Mouse (Mus musculus) kidney, adult 2 months (tissue): Measurements from ENCODE around the gene Gch1. TPM values are rescaled to one million over a fixed set of nuclear protein-coding genes. Genes with fewer than 3 reads are reported as not detected.
A peak's percentile ranks its signal among the peaks of the same experiment; 100 is the strongest.

Experiments used
- DNase-seq: peaks from one replicate; pipeline ENCODE4 v3.0.0; 2021
- H3K27ac ChIP-seq: fragments of 200-500 bp; 2 replicates; pipeline ENCODE4 v1.5.1; 2012; ENCODE audit warnings: low read depth, low read length, control low read depth, inconsistent platforms; ENCODE audit not compliant: insufficient read depth
- H3K27me3 ChIP-seq: fragments of 200-500 bp; replicated peaks from 2 replicates; pipeline ENCODE4 v1.6.1; 2012; ENCODE audit warnings: mild to moderate bottlenecking, moderate library complexity, low read length, inconsistent platforms; ENCODE audit not compliant: control insufficient read depth, insufficient read depth
- H3K36me3 ChIP-seq: fragments of 200-500 bp; 2 replicates; pipeline ENCODE4 v1.6.1; 2012; ENCODE audit warnings: mild to moderate bottlenecking, moderate library complexity, low read length, inconsistent platforms; ENCODE audit not compliant: control insufficient read depth, insufficient read depth
- H3K4me1 ChIP-seq: fragments of 200-500 bp; 2 replicates; pipeline ENCODE4 v1.6.1; 2011; ENCODE audit warnings: low read length; ENCODE audit not compliant: control insufficient read depth, insufficient read depth
- H3K4me3 ChIP-seq: fragments of 200-500 bp; 2 replicates; pipeline ENCODE4 v1.5.1; 2011; ENCODE audit warnings: mild to moderate bottlenecking, low read depth, low read length, control low read depth; ENCODE audit not compliant: insufficient read depth
- CTCF ChIP-seq: fragments of 200-500 bp; conservative IDR thresholded peaks from 2 replicates; pipeline ENCODE4 v1.5.1; 2011; ENCODE audit warnings: low read depth, mild to moderate bottlenecking, control low read depth, low read length, moderate library complexity, mixed read lengths; ENCODE audit not compliant: insufficient read depth, insufficient read length
- POLR2A ChIP-seq: fragments of 200-500 bp; IDR thresholded peaks from one replicate; pipeline ENCODE4 v1.6.1; 2011; ENCODE audit warnings: low read depth, low read length, control low read depth
- WGBS: fragments of 180-500 bp; shearing (Covaris S2); methylation state at CpG from one replicate; pipeline ENCODE4 v1.1.7; 2018; 5-methylcytosine and 5-hydroxymethylcytosine counted together
- polyA plus RNA-seq: library from polyadenylated mRNA; depleted of rRNA; stranded (reverse); fragments of >200 nt; gene quantifications from 2 replicates; pipeline ENCODE4 v1.2.3, GENCODE M21; 2012

The Gch1 gene
- polyA plus RNA-seq, 1 experiment, result 2.5 TPM

- Histone ChIP-seq H3K36me3 (no peaks in the 10 kb centered on the region), H3K4me1 (no peaks in the 10 kb centered on the region), H3K4me3 (no peak overlapping the region), H3K27ac (no peak overlapping the region), H3K27me3 (no peaks in the 10 kb centered on the region)
- TF ChIP-seq CTCF (no peak), POLR2A (no peak)
- DNase-seq, result no peak
- WGBS, result 87% methylated on average over 3 of the region's 3 CpGs
Measured at GRCm38 (mm10) chr14:47197340-47197739, 8.1 kb upstream of the Gch1 start.

DNA sequence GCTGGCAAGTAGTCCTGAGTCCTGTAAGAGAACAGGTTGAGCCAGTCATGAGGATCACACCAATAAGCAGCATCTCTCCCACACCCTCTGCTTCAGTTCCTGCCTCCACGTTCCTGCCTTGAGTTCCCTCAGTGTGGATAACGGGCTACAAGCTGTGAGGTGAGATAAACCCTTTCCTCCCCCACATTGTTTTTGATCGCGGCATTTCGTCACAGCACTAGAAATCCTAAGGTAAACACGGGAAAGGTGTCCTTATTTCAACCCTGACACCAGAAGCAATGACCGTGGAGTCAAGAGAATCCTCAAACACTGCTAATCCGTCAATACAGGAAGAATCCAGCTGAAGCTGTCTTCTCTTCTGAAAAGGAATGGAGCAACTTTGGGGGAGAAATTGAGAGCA is 7.5 kb upstream of the Gch1 start:
- H3K36me3 ChIP-seq, result no peaks in the 10 kb centered on the region
- no peak for DNase-seq
- H3K27me3 ChIP-seq, result no peaks in the 10 kb centered on the region
- TF ChIP-seq CTCF (no peak), POLR2A (no peak)
- H3K4me3 ChIP-seq, result no peak overlapping the region
- H3K27ac ChIP-seq, result no peak overlapping the region
- H3K4me1 ChIP-seq, result no peaks in the 10 kb centered on the region
- WGBS, result 72% methylated on average over 8 of the region's 8 CpGs

DNA sequence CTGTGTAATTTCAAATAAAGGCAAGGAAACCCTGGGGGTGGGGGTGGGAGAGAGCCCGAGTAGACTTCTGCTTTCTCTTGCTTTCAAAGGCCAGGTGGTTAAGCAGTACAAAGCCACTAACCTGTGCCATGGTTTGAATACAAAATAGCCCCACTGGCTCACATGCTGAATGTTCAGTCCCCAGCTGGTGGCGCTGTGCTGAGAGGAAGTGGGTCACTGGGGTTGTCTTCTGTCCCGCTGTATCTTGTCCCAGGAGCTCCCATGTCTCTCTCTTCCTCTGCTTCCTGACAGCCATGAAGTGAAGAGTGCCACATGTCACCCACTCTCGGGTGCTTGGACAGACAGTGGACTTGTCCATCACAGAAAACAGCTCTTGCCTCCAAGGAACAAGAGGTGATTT is 4.9 kb upstream of the Gch1 start:
- no peaks in the 10 kb centered on the region for H3K36me3 ChIP-seq
- no peak overlapping the region for H3K27ac ChIP-seq
- H3K4me3 ChIP-seq, result no peak overlapping the region
- no peak for TF ChIP-seq POLR2A
- TF ChIP-seq CTCF, result 0 out of 2 replicates have a peak, but pooled peaks have one; percentile 14
- no peak for DNase-seq
- no peaks in the 10 kb centered on the region for H3K27me3 ChIP-seq
- 42% methylated on average over 4 of the region's 4 CpGs for WGBS
- no peaks in the 10 kb centered on the region; the same call in 1 of the 2 replicates for H3K4me1 ChIP-seq

GRCm38 (mm10) chr14:47193506-47193905 is 4.3 kb upstream of the Gch1 start:
- Histone ChIP-seq H3K27ac (no peak overlapping the region), H3K4me1 (no peaks in the 10 kb centered on the region; the same call in 1 of the 2 replicates), H3K27me3 (no peaks in the 10 kb centered on the region), H3K4me3 (no peak overlapping the region), H3K36me3 (no peaks in the 10 kb centered on the region)
- no peak for TF ChIP-seq POLR2A
- no peak for TF ChIP-seq CTCF
- WGBS, result 72% methylated on average over 6 of the region's 6 CpGs
- DNase-seq, result no peak

DNA sequence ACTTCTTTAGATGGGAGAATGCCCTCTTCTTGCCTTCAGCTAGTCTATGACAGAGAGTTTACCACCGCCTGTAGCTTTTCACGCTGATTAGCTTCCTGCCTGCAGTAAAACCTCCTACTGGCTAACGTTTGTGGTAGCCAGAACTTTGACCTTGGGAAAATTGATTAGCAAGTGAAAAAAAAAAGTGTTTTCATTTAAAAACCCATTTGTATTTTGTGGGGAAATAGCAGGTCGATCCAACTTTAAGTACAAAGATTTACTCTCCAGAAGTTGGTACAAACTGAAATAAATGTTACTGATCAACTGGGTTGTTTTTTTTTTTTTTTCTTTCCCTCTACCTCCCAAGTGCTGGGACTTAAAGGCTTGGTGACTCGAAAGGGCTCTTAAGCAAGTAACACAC is 2.6 kb upstream of the Gch1 start:
- TF ChIP-seq CTCF, result no peak
- no peak for TF ChIP-seq POLR2A
- Histone ChIP-seq H3K4me1 (no peaks in the 10 kb centered on the region; the same call in 1 of the 2 replicates), H3K27ac (no peak overlapping the region), H3K36me3 (no peaks in the 10 kb centered on the region), H3K27me3 (no peaks in the 10 kb centered on the region), H3K4me3 (no peak overlapping the region)
- 65% methylated on average over 5 of the region's 5 CpGs for WGBS
- no peak for DNase-seq

GRCm38 (mm10) chr14:47190626-47191025 is 1.4 kb upstream of the Gch1 start:
- WGBS, result 75% methylated on average over 4 of the region's 4 CpGs
- DNase-seq, result no peak
- TF ChIP-seq POLR2A (no peak), CTCF (no peak)
- Histone ChIP-seq H3K36me3 (no peaks in the 10 kb centered on the region), H3K27ac (no peak overlapping the region), H3K27me3 (no peaks in the 10 kb centered on the region), H3K4me1 (no peaks in the 10 kb centered on the region; the same call in 1 of the 2 replicates), H3K4me3 (no peak overlapping the region)

- TF ChIP-seq CTCF, result no peak
- Histone ChIP-seq H3K27ac (no peak overlapping the region), H3K36me3 (no peaks in the 10 kb centered on the region), H3K4me3 (peak overlapping the region; percentile 99), H3K27me3 (no peaks in the 10 kb centered on the region), H3K4me1 (no peaks in the 10 kb centered on the region; the same call in 1 of the 2 replicates)
- 18% methylated on average over 8 of the region's 8 CpGs for WGBS
- DNase-seq, result no peak
Measured at GRCm38 (mm10) chr14:47189635-47189955, 382 bp upstream of the Gch1 start.

GRCm38 (mm10) chr14:47188475-47188847 is 752 bp downstream of the Gch1 start:
- H3K27ac ChIP-seq, result peak overlapping the region; percentile 74; the same call in 1 of the 2 replicates
- DNase-seq, result no peak

More at GRCm38 (mm10) chr14:47188475-47188847, 752 bp downstream of the Gch1 start:
- H3K36me3 ChIP-seq, result no peaks in the 10 kb centered on the region
- peak overlapping the region; percentile 99 for H3K4me3 ChIP-seq
- no peaks in the 10 kb centered on the region; the same call in 1 of the 2 replicates for H3K4me1 ChIP-seq
- 3% methylated on average over 16 of the region's 16 CpGs for WGBS
- H3K27me3 ChIP-seq, result no peaks in the 10 kb centered on the region
- no peak for TF ChIP-seq POLR2A
- TF ChIP-seq CTCF, result no peak
